Mouse (Mus musculus) kidney, postnatal 25 days (tissue): ENCODE measurements around the gene Adcy1.

Experiments
- DNase-seq, 2 experiments: peaks; one replicate each; pipeline ENCODE4 v3.0.0; 2021; ENCODE audit warnings: mixed read lengths in 2 of 2

The Adcy1 gene

GRCm38 (mm10) chr11:7063001-7063584, at the start of gene Adcy1:
TSS of gene Adcy1 (plus strand) at chr11:7063489.
- DNase-seq, result no peak

GRCm38 (mm10) chr11:7016907-7017306, 46.4 kb upstream of the Adcy1 start:
- no peak for DNase-seq

- no peak for DNase-seq
Measured at GRCm38 (mm10) chr11:7018078-7018477, 45.2 kb upstream of the Adcy1 start.

- no peak for DNase-seq
Measured at GRCm38 (mm10) chr11:7019006-7019525, 44.2 kb upstream of the Adcy1 start.

GRCm38 (mm10) chr11:7033063-7033462, 30.2 kb upstream of the Adcy1 start:
- DNase-seq, result no peak

GRCm38 (mm10) chr11:7039722-7040121, 23.6 kb upstream of the Adcy1 start:
- DNase-seq, result no peak

GRCm38 (mm10) chr11:7040801-7041200, 22.5 kb upstream of the Adcy1 start:
- no peak for DNase-seq

GRCm38 (mm10) chr11:7047176-7047575, 16.1 kb upstream of the Adcy1 start:
- DNase-seq, result no peak

GRCm38 (mm10) chr11:7047584-7047983, 15.7 kb upstream of the Adcy1 start:
- DNase-seq, result no peak

- DNase-seq, result no peak
Measured at GRCm38 (mm10) chr11:7053710-7054109, 9.6 kb upstream of the Adcy1 start.

GRCm38 (mm10) chr11:7054662-7055265, 8.5 kb upstream of the Adcy1 start:
- DNase-seq, result no peak

GRCm38 (mm10) chr11:7055455-7056017, 7.8 kb upstream of the Adcy1 start:
- DNase-seq, result no peak

GRCm38 (mm10) chr11:7056121-7056520, 7.2 kb upstream of the Adcy1 start:
- DNase-seq, result no peak

GRCm38 (mm10) chr11:7057781-7058180, 5.5 kb upstream of the Adcy1 start:
- DNase-seq, result no peak

GRCm38 (mm10) chr11:7061961-7062360, 1.3 kb upstream of the Adcy1 start:
- DNase-seq, result no peak

- no peak for DNase-seq
Measured at GRCm38 (mm10) chr11:7062566-7062965, 723 bp upstream of the Adcy1 start.

GRCm38 (mm10) chr11:7063681-7064267, 485 bp downstream of the Adcy1 start:
- DNase-seq, result peak; percentile 12 to 57

- DNase-seq, result peak in 1 of 2 experiments; percentile 48
Measured at GRCm38 (mm10) chr11:7064484-7065185, 1.3 kb downstream of the Adcy1 start.

GRCm38 (mm10) chr11:7065388-7065787, 2.1 kb downstream of the Adcy1 start:
- no peak for DNase-seq

GRCm38 (mm10) chr11:7065876-7066275, 2.6 kb downstream of the Adcy1 start:
- DNase-seq, result no peak

GRCm38 (mm10) chr11:7067263-7067662, 4.0 kb downstream of the Adcy1 start:
- DNase-seq, result no peak

- DNase-seq, result no peak
Measured at GRCm38 (mm10) chr11:7068479-7069235, 5.4 kb downstream of the Adcy1 start.
